Mouse (Mus musculus) limb, embryonic 11.5 days (tissue): ENCODE data around the gene Pbxip1. TPM values are rescaled to one million over a fixed set of nuclear protein-coding genes. Genes with fewer than 3 reads are reported as not detected.

Source experiments
- ATAC-seq: fragments of 200-750 bp; cut with Nextera tagmentation; 2 replicates; pipeline ENCODE4 v1.8.0; 2017; ENCODE audit warnings: low read depth; ENCODE audit not compliant: insufficient number of reproducible peaks, low FRiP score, low TSS enrichment
- DNase-seq: peaks from one replicate; pipeline ENCODE4 v3.0.0-alpha.2; 2015; ENCODE audit warnings: low spot score
- H3K27ac ChIP-seq: fragments of 300-500 bp; sonication (generic); replicated peaks from 2 replicates; pipeline ENCODE4 v1.5.1; 2014; ENCODE audit warnings: low read depth, mild to moderate bottlenecking, low read length
- H3K27me3 ChIP-seq: fragments of 300-500 bp; sonication (generic); 2 replicates; pipeline ENCODE4 v1.6.1; 2014; ENCODE audit warnings: mild to moderate bottlenecking, low read length, mixed read lengths; ENCODE audit not compliant: control insufficient read depth, insufficient read depth
- H3K36me3 ChIP-seq: fragments of 300-500 bp; sonication (generic); 2 replicates; pipeline ENCODE4 v1.6.1; 2014; ENCODE audit warnings: mild to moderate bottlenecking, low read length, moderate library complexity, mixed read lengths; ENCODE audit not compliant: control insufficient read depth, insufficient read depth
- H3K4me1 ChIP-seq: fragments of 300-500 bp; sonication (generic); 2 replicates; pipeline ENCODE4 v1.6.1; 2014; ENCODE audit warnings: low read length, mixed read lengths; ENCODE audit not compliant: control insufficient read depth, insufficient read depth
- H3K4me2 ChIP-seq: fragments of 300-500 bp; sonication (generic); 2 replicates; pipeline ENCODE4 v1.6.1; 2014; ENCODE audit warnings: low read depth, mild to moderate bottlenecking, moderate library complexity; ENCODE audit not compliant: severe bottlenecking
- H3K4me3 ChIP-seq: fragments of 300-500 bp; sonication (generic); 2 replicates; pipeline ENCODE4 v1.5.1; 2014; ENCODE audit warnings: low read depth, low read length
- H3K9ac ChIP-seq: fragments of 300-500 bp; sonication (generic); 2 replicates; pipeline ENCODE4 v1.6.1; 2014; ENCODE audit warnings: mild to moderate bottlenecking, low read length
- H3K9me3 ChIP-seq: fragments of 300-500 bp; sonication (generic); 2 replicates; pipeline ENCODE4 v1.6.1; 2016; ENCODE audit warnings: low read length; ENCODE audit not compliant: control insufficient read depth
- WGBS: fragments of 180-500 bp; shearing (Covaris S2); extraction: QIAGEN DNeasy Blood & Tissue Kit; methylation state at CpG from one replicate; pipeline ENCODE4 v1.1.7; 2014; 5-methylcytosine and 5-hydroxymethylcytosine counted together
- polyA plus RNA-seq: library from polyadenylated mRNA; unstranded; fragments of >200 nt; fragmentation: Nextera tagmentation; extraction: Ambion mirVana; gene quantifications from 2 replicates; pipeline ENCODE4 v1.2.1, GENCODE M21; 2014

Pbxip1 gene
- polyA plus RNA-seq, 1 experiment from 2014 or later: 11.5 TPM

DNA sequence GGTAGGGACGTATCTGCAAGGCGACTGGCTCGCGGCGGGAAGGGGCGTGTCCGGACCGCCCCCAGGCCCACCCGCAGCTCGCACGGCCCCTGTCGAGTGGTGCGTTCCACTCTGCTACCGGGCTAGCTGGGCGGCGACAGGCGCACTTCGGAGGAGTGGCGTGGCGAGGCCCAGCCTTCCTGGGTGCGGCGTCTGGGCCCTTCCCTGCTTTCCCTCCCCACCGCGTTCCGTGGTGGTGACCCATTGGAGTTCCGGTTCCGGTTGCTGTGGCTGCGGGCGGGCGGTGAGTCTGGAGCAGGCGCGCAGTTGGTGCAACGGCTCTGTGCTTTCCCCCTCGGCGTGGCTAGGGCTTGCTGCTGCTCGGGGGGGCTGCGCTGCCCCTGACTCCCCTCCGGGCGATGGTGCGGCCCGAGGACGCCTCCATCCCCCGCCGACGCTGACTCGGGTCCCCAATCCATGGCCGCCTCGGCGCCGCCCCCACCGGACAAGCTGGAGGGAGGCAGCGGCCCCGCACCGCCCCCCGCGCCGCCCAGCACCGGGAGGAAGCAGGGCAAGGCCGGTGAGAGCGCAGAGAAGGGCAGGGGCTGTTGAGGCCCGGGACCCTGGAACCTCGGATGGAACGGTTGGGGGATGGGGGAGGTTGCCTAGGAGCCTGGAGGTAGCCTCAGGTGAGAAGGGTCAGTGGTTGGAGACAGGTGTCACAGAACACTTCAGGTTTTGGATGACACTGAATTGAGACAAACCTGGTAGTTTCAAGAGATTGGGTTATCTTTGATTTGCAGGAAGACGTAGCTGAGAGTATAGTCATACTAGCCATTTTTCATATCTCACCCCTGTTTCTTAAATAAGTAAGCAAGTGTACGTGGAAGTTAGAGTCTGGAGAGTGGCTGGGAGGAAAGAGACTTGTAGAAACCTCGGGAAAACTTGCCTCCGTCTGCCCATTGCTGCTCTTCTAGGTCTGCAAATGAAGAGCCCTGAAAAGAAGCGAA, 6.0 kb upstream of the Pbxip1 start, which contains the start of gene Pygo2:
Gene Pygo2, plus strand, starts transcription at position 44 of the 989 bp plus-strand sequence.
- H3K27ac ChIP-seq: peak within 1 kb of the TSS; percentile 65
- peak within 1 kb of the TSS; percentile 92 for H3K4me3 ChIP-seq
- peak; percentile 95 for DNase-seq
- peak; percentile 97 for ATAC-seq
- no peaks in the 10 kb centered on the region for H3K9me3 ChIP-seq
- H3K36me3 ChIP-seq: peaks cover 12% of the 10 kb centered on the region; the same call in 1 of the 2 replicates
- H3K27me3 ChIP-seq: no peaks in the 10 kb centered on the region
- H3K9ac ChIP-seq: peak within 1 kb of the TSS; percentile 84
- 2% methylated on average over 68 of the region's 68 CpGs for WGBS
- 0 out of 2 replicates have a peak, but pooled peaks cover 7% of the 10 kb centered on the region for H3K4me1 ChIP-seq
- H3K4me2 ChIP-seq: peak within 1 kb of the TSS; percentile 47

DNA sequence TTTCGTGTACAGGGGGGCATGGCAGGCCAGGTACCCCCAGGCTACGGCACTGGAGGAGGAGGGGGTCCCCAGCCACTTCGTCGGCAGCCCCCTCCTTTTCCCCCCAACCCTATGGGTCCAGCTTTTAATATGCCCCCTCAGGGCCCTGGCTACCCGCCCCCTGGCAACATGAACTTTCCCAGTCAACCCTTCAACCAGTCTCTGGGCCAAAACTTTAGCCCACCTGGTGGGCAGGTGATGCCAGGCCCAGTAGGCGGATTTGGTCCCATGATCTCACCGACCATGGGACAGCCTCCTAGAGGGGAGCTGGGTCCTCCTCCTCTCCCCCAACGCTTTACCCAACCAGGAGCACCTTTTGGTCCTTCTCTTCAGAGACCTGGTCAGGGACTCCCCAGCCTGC, 3.9 kb upstream of the Pbxip1 start:
- H3K9me3 ChIP-seq: no peaks in the 10 kb centered on the region
- 93% methylated on average over 8 of the region's 8 CpGs for WGBS
- H3K27me3 ChIP-seq: no peaks in the 10 kb centered on the region
- DNase-seq (no peak), ATAC-seq (no peak)
- H3K27ac ChIP-seq: no peak overlapping the region
- peaks cover 6% of the 10 kb centered on the region; the same call in 1 of the 2 replicates for H3K36me3 ChIP-seq
- no peak overlapping the region for H3K9ac ChIP-seq
- H3K4me3 ChIP-seq: no peak overlapping the region
- no peak overlapping the region for H3K4me2 ChIP-seq
- H3K4me1 ChIP-seq: peaks cover 15% of the 10 kb centered on the region

DNA sequence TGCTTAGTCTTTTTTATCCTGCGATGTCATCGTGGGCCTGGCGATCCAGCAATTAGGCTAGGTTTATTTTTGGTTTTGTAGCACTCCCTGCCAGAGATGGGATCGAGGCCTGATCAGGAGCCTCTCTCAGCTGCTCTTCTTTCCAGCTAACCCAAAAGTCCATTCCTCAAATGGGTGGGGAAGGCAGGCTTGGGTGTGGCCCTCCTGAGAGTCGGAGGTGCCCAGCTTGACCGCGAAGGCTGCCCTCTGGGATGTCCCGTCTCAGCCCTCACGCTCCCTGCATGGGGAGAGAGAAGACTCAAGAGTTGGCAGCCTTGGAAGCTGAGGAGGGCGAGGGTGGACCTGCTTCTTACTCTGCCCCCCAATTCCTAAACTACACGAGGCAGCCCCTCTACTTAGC, 2.0 kb upstream of the Pbxip1 start:
- DNase-seq (no peak), ATAC-seq (no peak)
- H3K36me3 ChIP-seq: peaks cover 6% of the 10 kb centered on the region; the same call in 1 of the 2 replicates
- H3K9me3 ChIP-seq: no peaks in the 10 kb centered on the region
- H3K4me3 ChIP-seq: no peak overlapping the region
- no peak overlapping the region for H3K4me2 ChIP-seq
- H3K27ac ChIP-seq: no peak overlapping the region; the same call in 1 of the 2 replicates
- H3K9ac ChIP-seq: no peak overlapping the region
- H3K27me3 ChIP-seq: no peaks in the 10 kb centered on the region
- 91% methylated on average over 11 of the region's 11 CpGs for WGBS
- peaks cover 15% of the 10 kb centered on the region for H3K4me1 ChIP-seq

DNA sequence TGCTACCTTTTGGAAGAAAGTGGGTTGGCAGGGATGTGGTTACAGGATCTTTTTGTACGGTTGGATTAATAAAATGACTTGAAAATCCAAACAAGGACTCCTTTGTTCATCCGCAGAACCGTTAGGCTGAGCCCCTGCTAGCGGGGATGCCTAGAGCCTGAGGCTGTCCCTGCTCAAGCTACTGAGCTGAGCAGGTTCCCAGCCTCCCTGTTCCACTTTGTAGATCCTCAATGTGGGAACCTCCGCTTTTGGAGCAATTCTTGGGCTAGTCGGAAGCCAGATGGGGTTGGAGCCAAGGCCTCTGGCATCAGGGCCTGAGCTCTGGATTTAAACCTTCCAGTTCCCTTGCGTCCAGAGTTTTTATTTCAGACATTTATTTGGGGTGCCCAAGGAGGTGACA, 1.5 kb upstream of the Pbxip1 start:
- Histone ChIP-seq H3K4me1 (peaks cover 15% of the 10 kb centered on the region), H3K36me3 (peaks cover 8% of the 10 kb centered on the region; the same call in 1 of the 2 replicates), H3K9ac (no peak overlapping the region), H3K9me3 (no peaks in the 10 kb centered on the region), H3K27me3 (no peaks in the 10 kb centered on the region), H3K27ac (no peak overlapping the region; the same call in 1 of the 2 replicates), H3K4me2 (no peak overlapping the region), H3K4me3 (no peak overlapping the region)
- no peak for ATAC-seq
- WGBS: 77% methylated on average over 7 of the region's 7 CpGs
- DNase-seq: no peak

DNA sequence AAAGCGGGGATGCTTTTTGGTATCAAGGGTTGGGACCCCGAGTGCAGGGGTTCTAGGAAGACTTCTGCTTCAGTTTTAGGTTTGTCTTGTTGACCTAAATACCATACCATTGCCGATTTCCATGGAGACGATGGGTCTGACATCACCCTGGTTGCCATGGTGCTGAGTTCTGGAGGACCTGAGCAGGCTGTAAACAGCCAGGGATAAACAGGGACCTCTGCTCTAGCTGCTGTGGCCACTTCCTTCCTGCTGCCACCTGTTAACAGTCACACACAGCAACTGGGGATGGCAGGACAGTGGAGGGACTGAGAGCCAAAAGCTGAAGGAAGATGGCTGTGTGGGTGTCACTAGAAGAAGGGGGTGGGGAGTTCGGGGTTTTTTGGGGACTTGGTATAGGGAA, 763 bp downstream of the Pbxip1 start:
- Histone ChIP-seq H3K4me3 (peak overlapping the region; percentile 44), H3K27me3 (no peaks in the 10 kb centered on the region), H3K9ac (peak overlapping the region; percentile 28; the same call in 1 of the 2 replicates), H3K27ac (0 out of 2 replicates have a peak overlapping the region, but pooled peaks have one; percentile 0), H3K36me3 (peaks cover 8% of the 10 kb centered on the region; the same call in 1 of the 2 replicates), H3K4me1 (peaks cover 8% of the 10 kb centered on the region), H3K9me3 (no peaks in the 10 kb centered on the region), H3K4me2 (peak overlapping the region; percentile 53)
- DNase-seq: peak; percentile 46
- 34% methylated on average over 5 of the region's 5 CpGs for WGBS
- ATAC-seq: no peak

DNA sequence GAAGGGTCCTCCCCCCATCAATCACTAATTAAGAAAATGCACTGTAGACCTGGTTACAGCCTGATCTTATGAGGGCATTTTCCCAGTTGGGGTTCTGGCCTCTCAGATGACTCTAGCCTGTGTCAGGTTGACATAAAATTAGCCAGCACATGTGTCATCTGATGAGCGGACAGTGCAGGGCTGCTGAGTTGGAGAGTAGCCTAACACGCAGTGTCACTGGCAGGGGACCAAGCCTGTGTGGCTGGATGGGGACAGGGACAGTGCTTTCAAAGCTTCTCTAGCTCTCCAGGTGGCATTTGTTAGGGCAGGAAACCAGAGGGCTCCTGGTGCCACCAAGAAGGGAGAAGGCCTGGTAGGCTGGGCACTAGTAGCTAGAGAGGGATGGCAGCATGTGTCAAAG, 4.2 kb downstream of the Pbxip1 start:
- peaks cover 8% of the 10 kb centered on the region for H3K4me1 ChIP-seq
- ATAC-seq (no peak), DNase-seq (no peak)
- H3K27me3 ChIP-seq: no peaks in the 10 kb centered on the region
- H3K36me3 ChIP-seq: peaks cover 7% of the 10 kb centered on the region; the same call in 1 of the 2 replicates
- no peak overlapping the region for H3K27ac ChIP-seq
- no peak overlapping the region for H3K4me2 ChIP-seq
- H3K4me3 ChIP-seq: no peak overlapping the region
- H3K9me3 ChIP-seq: no peaks in the 10 kb centered on the region
- no peak overlapping the region for H3K9ac ChIP-seq
- 96% methylated on average over 2 of the region's 2 CpGs for WGBS

DNA sequence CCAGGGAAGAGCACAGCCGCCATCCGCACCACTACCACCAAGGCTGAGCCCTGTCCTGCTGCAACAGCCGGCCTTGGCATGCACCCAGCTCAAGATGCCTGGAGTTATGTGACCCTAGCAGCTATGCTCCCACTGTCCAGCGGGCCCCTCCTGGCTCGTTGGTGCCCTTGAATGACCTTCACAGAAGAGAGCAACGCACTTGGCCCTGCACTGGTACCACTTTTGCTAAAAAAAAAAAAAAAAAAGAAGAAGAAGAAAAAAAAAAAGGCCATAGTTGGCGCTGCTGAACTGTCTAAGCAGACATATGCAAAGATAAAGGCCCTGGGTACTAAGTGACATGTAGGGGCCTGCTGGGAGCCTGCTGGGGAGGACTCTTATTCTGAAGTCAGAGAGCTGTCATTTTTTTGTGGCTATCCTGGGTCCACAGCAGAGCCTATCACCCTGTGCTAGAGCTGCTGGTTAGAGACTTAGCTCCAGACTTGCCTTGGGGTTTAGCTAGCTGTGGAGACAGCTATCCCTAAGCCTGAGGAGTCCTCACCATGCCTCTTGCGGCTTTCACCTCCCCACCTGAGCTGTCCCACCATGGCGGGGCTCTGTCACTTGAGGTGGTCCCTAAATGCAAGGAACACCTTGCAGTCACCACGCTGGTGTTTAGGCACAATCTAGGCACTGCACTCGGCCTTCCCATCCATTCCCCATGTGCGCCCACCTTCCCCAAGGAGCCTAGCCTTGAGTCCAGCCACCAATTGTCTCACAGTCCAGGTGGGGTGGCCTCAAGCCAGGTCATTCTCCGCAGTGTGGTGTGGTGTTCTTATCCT, 12.4 kb downstream of the Pbxip1 start:
- H3K27ac ChIP-seq: no peak overlapping the region
- no peak overlapping the region for H3K4me3 ChIP-seq
- H3K27me3 ChIP-seq: no peaks in the 10 kb centered on the region
- no peak overlapping the region for H3K4me2 ChIP-seq
- no peak overlapping the region for H3K9ac ChIP-seq
- 0 out of 2 replicates have a peak, but pooled peaks cover 3% of the 10 kb centered on the region for H3K36me3 ChIP-seq
- H3K4me1 ChIP-seq: no peaks in the 10 kb centered on the region
- DNase-seq: no peak
- H3K9me3 ChIP-seq: no peaks in the 10 kb centered on the region
- ATAC-seq: no peak
- 74% methylated on average over 13 of the region's 13 CpGs for WGBS

DNA sequence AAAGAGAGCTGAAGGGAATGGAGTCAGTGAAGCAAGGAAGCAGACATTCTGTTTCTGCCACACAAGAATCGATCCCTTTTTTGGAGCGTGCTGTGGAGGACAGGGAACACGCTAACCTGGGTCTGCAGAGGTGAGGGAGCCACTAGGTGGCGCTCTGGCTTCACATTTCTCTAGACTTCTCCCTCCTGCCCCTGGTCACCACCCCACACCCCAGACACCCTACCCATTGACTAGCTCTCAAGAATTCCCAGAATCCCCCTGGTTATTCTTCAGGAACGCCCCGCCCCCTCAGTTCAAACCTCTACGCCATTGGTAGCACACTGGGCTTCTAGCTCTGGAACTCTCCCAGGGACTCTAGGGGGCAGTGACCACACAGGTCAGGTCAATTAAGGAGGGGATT, 13.0 kb downstream of the Pbxip1 start:
- no peak overlapping the region for H3K4me3 ChIP-seq
- H3K27me3 ChIP-seq: no peaks in the 10 kb centered on the region
- H3K4me2 ChIP-seq: no peak overlapping the region
- no peak; the same call in 1 of the 2 replicates for ATAC-seq
- no peaks in the 10 kb centered on the region for H3K4me1 ChIP-seq
- no peaks in the 10 kb centered on the region for H3K9me3 ChIP-seq
- WGBS: 58% methylated on average over 7 of the region's 7 CpGs
- peak; percentile 77 for DNase-seq
- H3K9ac ChIP-seq: no peak overlapping the region
- H3K27ac ChIP-seq: no peak overlapping the region
- H3K36me3 ChIP-seq: 0 out of 2 replicates have a peak, but pooled peaks cover 3% of the 10 kb centered on the region
